Mouse (Mus musculus): ENCODE data around the gene Trip6. TPM values are rescaled to one million over a fixed set of nuclear protein-coding genes. Genes with fewer than 3 reads are reported as not detected.

The Trip6 gene
- total RNA-seq, 2 experiments from 2014 or later: 0.96 to 2.6 TPM

GRCm38 (mm10) chr5:137304816-137305215, 9.4 kb downstream of the Trip6 start:
- no peak for ATAC-seq (replicated peaks; ENCODE audit: low FRiP score, poor library complexity, severe bottlenecking)

- ATAC-seq (replicated peaks; ENCODE audit: low FRiP score, poor library complexity, severe bottlenecking): no peak
Observed at GRCm38 (mm10) chr5:137304165-137304564, 10.0 kb downstream of the Trip6 start.

GRCm38 (mm10) chr5:137303609-137304008, 10.6 kb downstream of the Trip6 start:
- no peak for ATAC-seq (replicated peaks; ENCODE audit: low FRiP score, poor library complexity, severe bottlenecking)

GRCm38 (mm10) chr5:137301253-137301652, 13.0 kb downstream of the Trip6 start:
- no peak for ATAC-seq (replicated peaks; ENCODE audit: low FRiP score, poor library complexity, severe bottlenecking)

- ATAC-seq (replicated peaks; ENCODE audit: low FRiP score, poor library complexity, severe bottlenecking): no peak
Observed at GRCm38 (mm10) chr5:137299240-137299639, 15.0 kb downstream of the Trip6 start.

- ATAC-seq (replicated peaks; ENCODE audit: low FRiP score, poor library complexity, severe bottlenecking): no peak
Observed at GRCm38 (mm10) chr5:137297126-137297525, 17.1 kb downstream of the Trip6 start.

- ATAC-seq (replicated peaks; ENCODE audit: low FRiP score, poor library complexity, severe bottlenecking): no peak
Observed at GRCm38 (mm10) chr5:137295712-137296111, 18.5 kb downstream of the Trip6 start.

- ATAC-seq (replicated peaks; ENCODE audit: low FRiP score, poor library complexity, severe bottlenecking): no peak
Observed at GRCm38 (mm10) chr5:137295296-137295695, 18.9 kb downstream of the Trip6 start.

- peak; percentile 3; the same call in 1 of the 2 replicates for ATAC-seq (replicated peaks; ENCODE audit: low FRiP score, poor library complexity, severe bottlenecking)
Observed at GRCm38 (mm10) chr5:137294744-137295093, 19.5 kb downstream of the Trip6 start.

- ATAC-seq (replicated peaks; ENCODE audit: low FRiP score, poor library complexity, severe bottlenecking): peak; percentile 62
Observed at GRCm38 (mm10) chr5:137293839-137294743, 20.1 kb downstream of the Trip6 start, which contains the start of gene Ufsp1. TSS of gene Ufsp1 (plus strand) at chr5:137294629.

GRCm38 (mm10) chr5:137293282-137293681, 20.9 kb downstream of the Trip6 start:
- peak; percentile 48 for ATAC-seq (replicated peaks; ENCODE audit: low FRiP score, poor library complexity, severe bottlenecking)

GRCm38 (mm10) chr5:137291381-137291926, 22.8 kb downstream of the Trip6 start:
- no peak for ATAC-seq (replicated peaks; ENCODE audit: low FRiP score, poor library complexity, severe bottlenecking)

- peak; percentile 51 for ATAC-seq (replicated peaks; ENCODE audit: low FRiP score, poor library complexity, severe bottlenecking)
Observed at GRCm38 (mm10) chr5:137290677-137291076, 23.5 kb downstream of the Trip6 start.

- ATAC-seq (replicated peaks; ENCODE audit: low FRiP score, poor library complexity, severe bottlenecking): peak; percentile 55
Observed at GRCm38 (mm10) chr5:137289591-137290365, 24.4 kb downstream of the Trip6 start.

- peak; percentile 38 for ATAC-seq (replicated peaks; ENCODE audit: low FRiP score, poor library complexity, severe bottlenecking)
Observed at GRCm38 (mm10) chr5:137288999-137289470, 25.2 kb downstream of the Trip6 start.

GRCm38 (mm10) chr5:137287953-137288743, 26.1 kb downstream of the Trip6 start:
- no peak for ATAC-seq (replicated peaks; ENCODE audit: low FRiP score, poor library complexity, severe bottlenecking)

GRCm38 (mm10) chr5:137287032-137287952, 26.9 kb downstream of the Trip6 start, which contains the start of gene Ache:
TSS of gene Ache (plus strand) at chr5:137287519.
- no peak for ATAC-seq (replicated peaks; ENCODE audit: low FRiP score, poor library complexity, severe bottlenecking)

- 0 out of 2 replicates have a peak, but pooled peaks have one; percentile 21 for ATAC-seq (replicated peaks; ENCODE audit: low FRiP score, poor library complexity, severe bottlenecking)
Observed at GRCm38 (mm10) chr5:137286655-137287031, 27.6 kb downstream of the Trip6 start.
